Mouse (Mus musculus) spleen, adult 2 months (tissue): ENCODE measurements around the gene Rptor.

Experiments
- CTCF ChIP-seq: fragments of 200-500 bp; IDR thresholded peaks from 2 replicates; pipeline ENCODE4 v1.5.1; 2011; ENCODE audit warnings: mild to moderate bottlenecking, inconsistent platforms; ENCODE audit not compliant: insufficient read depth, insufficient read length, insufficient replicate concordance; ENCODE audit errors: extremely low read depth
- POLR2A ChIP-seq: fragments of 200-500 bp; IDR thresholded peaks from 2 replicates; pipeline ENCODE4 v1.6.1; 2011; ENCODE audit warnings: low read depth, low read length, inconsistent platforms

- TF ChIP-seq POLR2A, result no peak
- TF ChIP-seq CTCF, result no peak
Observed at GRCm38 (mm10) chr11:119837786-119838185, 235.1 kb downstream of the Rptor start.
